Mouse (Mus musculus) layer of hippocampus, postnatal 25 days (tissue): ENCODE data around the gene Wdcp. TPM values are rescaled to one million over a fixed set of nuclear protein-coding genes. Genes with fewer than 3 reads are reported as not detected.

Experiments
- total RNA-seq, 2 experiments: library from RNA; stranded (reverse); gene quantifications; 2 replicates each; pipeline ENCODE4 v1.2.3; 2021

Wdcp gene
- total RNA-seq, 2 experiments from 2014 or later = 12.5 to 14.6 TPM

Other genes with a start within 250 kb of the Wdcp start
- gene Fam228a, start 104.9 kb upstream of the Wdcp start, total RNA-seq = 1 to 10 TPM; 2.1 to 2.7 TPM
- 10 to 100 TPM; 13.0 to 13.5 TPM for gene Pfn4, start 74.3 kb upstream of the Wdcp start, total RNA-seq
- 10 to 100 TPM; 21.4 to 31.4 TPM for gene Fam228b, start 74.0 kb upstream of the Wdcp start, total RNA-seq
- gene Sf3b6, start 25.8 kb upstream of the Wdcp start, total RNA-seq = 10 to 100 TPM; 84.2 to 86.0 TPM
- gene Fkbp1b, start 1.7 kb upstream of the Wdcp start, total RNA-seq = 10 to 100 TPM; 69.9 to 71.8 TPM
- gene Mfsd2b, start 31.1 kb downstream of the Wdcp start, total RNA-seq = 1 to 10 TPM in 1 of 2 experiments, under 1 TPM in 1; 0.34 to 1.2 TPM
- 10 to 100 TPM; 39.9 to 42.2 TPM for gene Ubxn2a, start 64.4 kb downstream of the Wdcp start, total RNA-seq
- gene Atad2b, start 74.0 kb downstream of the Wdcp start, total RNA-seq = 10 to 100 TPM; 28.1 to 36.0 TPM